Mouse (Mus musculus): ENCODE data around the gene Cyb5rl.

DNA sequence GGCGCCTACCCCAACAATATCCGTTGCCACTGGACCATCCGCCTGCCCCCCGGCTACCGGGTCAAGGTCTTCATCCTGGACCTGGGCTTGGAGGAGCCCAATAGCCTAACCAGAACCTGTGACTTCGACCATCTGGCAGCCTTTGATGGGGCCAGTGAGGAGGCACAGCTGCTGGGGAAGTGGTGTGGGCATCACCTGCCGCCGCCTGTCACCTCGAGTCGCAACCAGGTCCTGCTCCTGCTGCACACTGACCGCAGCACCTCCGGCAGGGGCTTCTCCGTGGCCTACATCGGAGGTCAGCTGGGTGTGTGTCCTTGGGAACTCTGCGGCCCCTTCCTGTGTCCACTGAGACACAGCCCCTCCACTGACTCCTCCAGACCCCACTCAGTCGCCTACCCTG is 40.0 kb downstream of the Cyb5rl start:
- TF ChIP-seq POLR2A (IDR thresholded peaks at IDR 0.05; ENCODE audit: borderline replicate concordance, control insufficient read depth, low read depth, low read length) (no peak), CTCF (IDR thresholded peaks at IDR 0.05; ENCODE audit: control insufficient read depth, insufficient read depth, low read length) (no peak)

All from bone marrow, adult 2 months (tissue).